Mouse (Mus musculus) megakaryocyte, embryonic 14.5 days (primary cell): Measurements from ENCODE around the gene Foxn3. TPM values are rescaled to one million over a fixed set of nuclear protein-coding genes. Genes with fewer than 3 reads are reported as not detected.

ENCODE experiments used
- H3K27me3 ChIP-seq: replicated peaks from 2 replicates; pipeline ENCODE3; 2012; ENCODE audit warnings: inconsistent platforms
- H3K36me3 ChIP-seq: replicated peaks from 2 replicates; pipeline ENCODE3; 2012; ENCODE audit warnings: low read length, inconsistent platforms, mixed read lengths
- H3K4me1 ChIP-seq: 2 replicates; pipeline ENCODE4 v1.6.1; 2012; ENCODE audit warnings: inconsistent platforms
- H3K4me3 ChIP-seq: replicated peaks from 2 replicates; pipeline ENCODE3; 2012; ENCODE audit warnings: moderate library complexity, mild to moderate bottlenecking, inconsistent platforms
- H3K9me3 ChIP-seq: 2 replicates; pipeline ENCODE4 v1.6.1; 2012; ENCODE audit warnings: inconsistent platforms
- FLI1 ChIP-seq: IDR thresholded peaks from 2 replicates; pipeline ENCODE4 v1.6.1; 2012; ENCODE audit warnings: low read length, inconsistent platforms, mixed read lengths
- GATA1 ChIP-seq: IDR thresholded peaks from 3 replicates; pipeline ENCODE4 v1.6.1; 2012; ENCODE audit warnings: mixed read lengths, low read length, inconsistent platforms, borderline replicate concordance
- polyA plus RNA-seq: library from polyadenylated mRNA; stranded (reverse); fragments of >175 nt; gene quantifications from 2 replicates; pipeline ENCODE4 v1.2.3, GENCODE M21; 2012; ENCODE audit warnings: low replicate concordance; ENCODE audit not compliant: insufficient read depth

Foxn3 gene
- polyA plus RNA-seq, 1 experiment = 20.5 TPM

- Histone ChIP-seq H3K9me3 (no peaks in the 10 kb centered on the region), H3K4me1 (peaks cover 3% of the 10 kb centered on the region; the same call in 1 of the 2 replicates), H3K4me3 (no peak overlapping the region), H3K36me3 (peaks cover 20% of the 10 kb centered on the region), H3K27me3 (no peaks in the 10 kb centered on the region)
- TF ChIP-seq FLI1 (no peak), GATA1 (no peak)
Observed at GRCm38 (mm10) chr12:99216341-99216761, 347.0 kb downstream of the Foxn3 start.

GRCm38 (mm10) chr12:99215521-99216255 lies 347.7 kb downstream of the Foxn3 start:
- TF ChIP-seq GATA1 (no peak), FLI1 (no peak)
- Histone ChIP-seq H3K9me3 (no peaks in the 10 kb centered on the region), H3K4me1 (peaks cover 3% of the 10 kb centered on the region; the same call in 1 of the 2 replicates), H3K27me3 (no peaks in the 10 kb centered on the region), H3K36me3 (peaks cover 23% of the 10 kb centered on the region), H3K4me3 (no peak overlapping the region)

DNA sequence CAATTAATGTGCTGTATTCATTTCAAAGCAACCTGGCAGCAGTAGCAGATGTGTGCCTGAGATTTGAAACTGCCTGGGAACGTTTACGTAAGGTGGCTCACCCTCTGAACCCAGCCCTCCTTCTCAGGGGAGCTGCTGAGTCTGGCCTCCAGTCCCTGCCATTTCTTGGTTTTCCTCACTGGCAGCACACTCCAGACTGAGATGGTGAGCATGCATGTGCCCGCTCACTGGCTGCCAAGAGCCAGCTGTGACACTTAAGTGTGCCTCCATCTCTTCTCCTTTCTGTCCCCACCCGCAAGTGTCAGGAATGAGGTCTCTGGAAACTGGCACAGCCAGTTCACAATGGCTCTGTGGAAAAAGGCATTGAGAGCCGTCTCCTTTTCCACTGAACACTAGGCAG lies 349.3 kb downstream of the Foxn3 start:
- H3K27me3 ChIP-seq = no peaks in the 10 kb centered on the region
- no peak overlapping the region for H3K4me3 ChIP-seq
- H3K4me1 ChIP-seq = peaks cover 3% of the 10 kb centered on the region; the same call in 1 of the 2 replicates
- no peak for TF ChIP-seq GATA1
- no peak for TF ChIP-seq FLI1
- H3K9me3 ChIP-seq = no peaks in the 10 kb centered on the region
- peaks cover 24% of the 10 kb centered on the region for H3K36me3 ChIP-seq

DNA sequence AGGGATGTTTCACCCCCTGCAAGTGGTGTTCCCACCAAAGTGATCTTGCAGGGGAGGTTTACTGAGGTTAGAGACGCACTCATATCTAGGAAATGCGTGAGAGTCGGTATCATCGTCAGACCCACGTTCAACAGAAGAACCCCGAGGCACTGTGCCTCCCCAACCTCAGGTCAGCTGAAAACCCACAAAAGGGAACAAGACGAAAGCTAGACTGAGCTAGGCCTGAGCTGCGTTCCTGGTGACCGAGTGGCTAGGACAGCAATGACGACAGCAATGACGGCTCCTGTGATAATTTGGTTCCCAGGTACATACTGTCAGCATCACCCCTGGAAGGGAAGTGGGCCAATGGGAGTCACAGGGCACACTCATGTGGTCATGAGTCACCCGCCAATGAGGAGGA lies 350.2 kb downstream of the Foxn3 start:
- Histone ChIP-seq H3K4me3 (no peak overlapping the region), H3K27me3 (peaks cover 2% of the 10 kb centered on the region), H3K9me3 (no peaks in the 10 kb centered on the region), H3K4me1 (peaks cover 3% of the 10 kb centered on the region; the same call in 1 of the 2 replicates), H3K36me3 (peaks cover 26% of the 10 kb centered on the region)
- TF ChIP-seq GATA1 (no peak), FLI1 (no peak)

- peaks cover 2% of the 10 kb centered on the region for H3K27me3 ChIP-seq
- no peaks in the 10 kb centered on the region for H3K9me3 ChIP-seq
- H3K4me1 ChIP-seq = peaks cover 13% of the 10 kb centered on the region
- H3K4me3 ChIP-seq = no peak overlapping the region
- TF ChIP-seq FLI1 = no peak
- TF ChIP-seq GATA1 = no peak
- peaks cover 27% of the 10 kb centered on the region for H3K36me3 ChIP-seq
Observed at GRCm38 (mm10) chr12:99209801-99210200, 353.6 kb downstream of the Foxn3 start.

GRCm38 (mm10) chr12:99208251-99208650 lies 355.1 kb downstream of the Foxn3 start:
- Histone ChIP-seq H3K4me1 (peaks cover 13% of the 10 kb centered on the region), H3K9me3 (no peaks in the 10 kb centered on the region), H3K4me3 (no peak overlapping the region), H3K36me3 (peaks cover 29% of the 10 kb centered on the region), H3K27me3 (peaks cover 2% of the 10 kb centered on the region)
- TF ChIP-seq FLI1 (no peak), GATA1 (no peak)

GRCm38 (mm10) chr12:99207014-99207612 lies 356.3 kb downstream of the Foxn3 start:
- Histone ChIP-seq H3K9me3 (no peaks in the 10 kb centered on the region), H3K27me3 (peaks cover 2% of the 10 kb centered on the region), H3K4me1 (peaks cover 13% of the 10 kb centered on the region), H3K4me3 (no peak overlapping the region), H3K36me3 (peaks cover 18% of the 10 kb centered on the region)
- no peak for TF ChIP-seq GATA1
- no peak for TF ChIP-seq FLI1

DNA sequence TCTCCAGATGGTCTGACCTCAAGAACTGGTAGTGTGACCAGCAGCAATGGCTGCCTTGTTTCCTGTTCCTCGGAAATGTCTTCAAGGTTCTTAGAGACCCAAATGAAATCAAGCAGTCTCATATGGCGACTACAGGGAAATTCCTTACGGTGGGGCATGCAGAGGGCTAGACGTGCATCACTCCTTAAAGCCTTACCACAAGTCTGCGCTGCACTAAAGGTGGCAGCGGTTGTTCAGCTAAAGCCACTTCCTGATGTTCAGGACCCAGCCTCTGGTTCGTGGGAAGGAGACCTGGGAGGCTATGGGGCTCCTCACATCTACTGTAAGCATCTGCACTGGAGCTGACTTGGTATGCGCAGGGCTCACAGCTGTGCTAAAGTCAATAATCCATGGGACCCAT lies 357.6 kb downstream of the Foxn3 start:
- H3K27me3 ChIP-seq = peaks cover 2% of the 10 kb centered on the region
- peaks cover 16% of the 10 kb centered on the region for H3K36me3 ChIP-seq
- no peak overlapping the region for H3K4me3 ChIP-seq
- H3K4me1 ChIP-seq = peaks cover 13% of the 10 kb centered on the region
- TF ChIP-seq FLI1 (no peak), GATA1 (no peak)
- no peaks in the 10 kb centered on the region for H3K9me3 ChIP-seq

GRCm38 (mm10) chr12:99199124-99199483 lies 364.3 kb downstream of the Foxn3 start:
- H3K4me3 ChIP-seq = no peak overlapping the region
- H3K36me3 ChIP-seq = peaks cover 28% of the 10 kb centered on the region
- TF ChIP-seq FLI1 = no peak
- no peak for TF ChIP-seq GATA1
- no peaks in the 10 kb centered on the region for H3K27me3 ChIP-seq
- no peaks in the 10 kb centered on the region for H3K9me3 ChIP-seq
- H3K4me1 ChIP-seq = peaks cover 5% of the 10 kb centered on the region

DNA sequence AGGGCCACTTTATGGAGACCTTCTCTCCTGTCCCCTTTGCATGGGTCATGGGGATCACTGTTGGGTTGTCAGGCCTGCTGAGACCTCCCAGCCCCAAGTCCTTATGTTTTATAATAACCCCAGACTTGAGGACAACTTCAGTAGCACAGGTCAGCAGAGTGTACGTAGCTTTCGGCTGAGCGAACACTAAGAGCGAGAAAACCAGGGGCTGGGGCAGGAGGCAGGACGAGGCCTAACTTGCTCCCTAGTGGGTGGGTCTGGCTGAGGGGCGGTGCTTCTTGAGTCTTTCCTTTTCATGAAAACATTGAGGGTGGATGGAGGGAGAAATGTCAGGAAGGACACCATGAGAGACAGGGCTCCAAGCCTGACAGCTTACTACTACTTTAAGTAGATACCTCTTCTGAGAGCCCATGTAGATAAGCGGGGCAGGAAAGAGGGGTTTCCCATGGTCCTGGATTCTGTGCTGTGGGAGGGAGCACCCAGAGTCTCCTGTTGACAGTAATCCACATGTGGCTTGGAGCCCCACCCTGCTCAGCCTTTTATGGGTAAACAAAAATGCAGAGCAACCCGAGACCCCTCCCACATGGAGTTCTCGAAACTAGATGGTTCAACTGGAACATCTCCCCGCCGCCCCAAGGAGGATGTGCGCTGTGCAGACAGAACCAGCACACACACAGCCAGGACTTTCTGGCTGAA lies 364.8 kb downstream of the Foxn3 start:
- Histone ChIP-seq H3K4me1 (peaks cover 5% of the 10 kb centered on the region), H3K4me3 (no peak overlapping the region), H3K36me3 (peaks cover 28% of the 10 kb centered on the region), H3K9me3 (no peaks in the 10 kb centered on the region), H3K27me3 (no peaks in the 10 kb centered on the region)
- TF ChIP-seq FLI1 (no peak), GATA1 (no peak)
